Mouse (Mus musculus) stomach, postnatal 0 days (tissue): ENCODE data around the gene Otp.

Experiments used
- CTCF ChIP-seq: IDR thresholded peaks from 2 replicates; pipeline ENCODE4 v1.5.1; 2016; ENCODE audit warnings: antibody characterized with exemption, low read depth, mild to moderate bottlenecking, moderate library complexity
- EP300 ChIP-seq: optimal IDR thresholded peaks from 2 replicates; pipeline ENCODE3; 2016; ENCODE audit warnings: antibody characterized with exemption

GRCm38 (mm10) chr13:94867772-94868171, 7.6 kb upstream of the Otp start:
- no peak for TF ChIP-seq CTCF
- no peak for TF ChIP-seq EP300
